Mouse (Mus musculus) embryonic stem cell, embryonic (primary cell): ENCODE results near the gene Nkx2-5.

Source experiments
- CTCF ChIA-PET, 4 experiments: fragments of 300-600 bp in 2 of 4; fragments of 350-600 bp in 2 of 4; sonication (Branson Sonifier 250); formaldehyde crosslinking; loops; one replicate each; lab custom pipeline; 2022; ENCODE audit warnings: inconsistent platforms in 2 of 4; lab: Charles Lee
- POLR2A ChIA-PET, 4 experiments: fragments of 300-600 bp in 2 of 4; fragments of 350-600 bp in 2 of 4; sonication (Branson Sonifier 250); formaldehyde crosslinking; loops; one replicate each; lab custom pipeline; 2022; ENCODE audit warnings: antibody characterized with exemption in 4 of 4, inconsistent platforms in 1 of 4; lab: Charles Lee

Gene Nkx2-5

DNA sequence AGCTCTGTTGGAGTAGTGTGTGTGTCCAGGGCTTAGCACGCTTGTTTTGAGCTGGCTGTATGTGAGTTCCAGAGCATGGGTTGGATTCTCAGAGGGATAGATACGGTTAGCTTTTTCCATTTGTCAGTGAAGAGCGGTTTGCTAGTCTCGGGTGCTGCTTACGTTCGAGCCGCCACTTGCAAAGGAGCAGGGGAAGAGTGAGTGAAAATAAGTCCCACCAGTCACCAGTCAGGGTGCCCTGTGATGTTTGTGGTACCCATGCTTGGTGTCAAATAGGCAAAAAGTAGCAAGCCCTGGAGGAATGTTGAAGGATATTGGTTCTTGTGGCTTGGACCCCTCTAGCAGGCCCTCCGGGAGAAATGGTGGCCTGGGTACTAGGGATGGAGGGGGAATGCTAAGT, 55.8 kb downstream of the Nkx2-5 start:
- POLR2A ChIA-PET, result interaction anchor here in 1 of 4 experiments (1.1 kb wide), 1 partner anchor 16 kb away, joined by 3 read pairs; no protein-coding TSS in a partner anchor

More for the DNA sequence above, 55.8 kb downstream of the Nkx2-5 start:
- CTCF ChIA-PET, result interaction anchor here in 1 of 4 experiments (1.0 kb wide), 1 partner anchor 9 kb away, joined by 3 read pairs; no protein-coding TSS in a partner anchor
